Comparison of ENCODE assay signal across 23 mouse cellular contexts in the genomic region with DNA sequence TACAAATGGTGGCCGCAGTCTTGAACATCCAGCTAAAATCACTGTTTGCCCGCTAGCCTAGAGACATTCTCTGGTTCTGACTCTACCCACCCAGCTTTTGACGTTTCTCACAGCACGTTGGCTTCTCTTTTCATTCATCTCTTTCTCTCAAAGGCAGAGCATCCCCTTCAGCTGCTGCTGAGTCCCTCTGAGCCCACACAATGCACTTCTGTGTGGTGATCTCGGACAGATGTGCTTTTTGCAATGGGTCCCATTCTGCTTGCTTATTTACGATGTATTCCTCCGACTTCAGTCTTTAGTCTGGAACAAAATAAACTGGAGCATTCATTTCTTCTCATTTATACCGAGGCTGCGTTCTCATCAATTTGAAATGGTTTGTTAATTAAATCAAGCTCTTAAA.
"Had no signal": no experiment of that assay in that cellular context is flagged by ENCODE, and none has a peak within 500 bp of the region (broad histone marks: within the 10 kb centered on the region; RNA-seq: fewer than 3 reads in every experiment).

No protein-coding gene starts in this region.

- H3K27ac ChIP-seq: intestine, embryonic 15.5 days; kidney, embryonic 15.5 days; left cerebral cortex, adult 2 months; limb, embryonic 12.5 days; limb, embryonic 15.5 days; liver, embryonic 14.5 days; macrophage; midbrain, embryonic 10.5 days; stomach, embryonic 15.5 days had no signal

- H3K4me3 ChIP-seq: intestine, embryonic 15.5 days; kidney, embryonic 15.5 days; left cerebral cortex, adult 2 months; limb, embryonic 12.5 days; limb, embryonic 15.5 days; midbrain, embryonic 10.5 days; stomach, embryonic 15.5 days had no signal

- H3K27me3 ChIP-seq: intestine, embryonic 15.5 days; kidney, embryonic 15.5 days; limb, embryonic 12.5 days; limb, embryonic 15.5 days; stomach, embryonic 15.5 days had no signal

- H3K4me1 ChIP-seq: intestine, embryonic 15.5 days; kidney, embryonic 15.5 days; limb, embryonic 12.5 days; limb, embryonic 15.5 days; stomach, embryonic 15.5 days had no signal

- ATAC-seq: intestine, embryonic 15.5 days; liver, postnatal 0 days; lung, postnatal 0 days had no signal

- H3K36me3 ChIP-seq: intestine, embryonic 15.5 days; kidney, embryonic 15.5 days; limb, embryonic 12.5 days; limb, embryonic 15.5 days; midbrain, embryonic 10.5 days; stomach, embryonic 15.5 days had no signal

- DNase-seq: kidney, adult 11 months; kidney, adult 8-10 months; kidney, postnatal 10 days; kidney, postnatal 36 days; layer of hippocampus, postnatal 36 days; left cerebral cortex, postnatal 4 days; liver, postnatal 0 days; lung, embryonic 14.5 days; midbrain, embryonic 14.5 days; right cerebral cortex, postnatal 14 days; spleen, adult 18-20 months; thymus, postnatal 25 days had no signal

- H3K9ac ChIP-seq: intestine, embryonic 15.5 days; kidney, embryonic 15.5 days; limb, embryonic 12.5 days; limb, embryonic 15.5 days; liver, embryonic 14.5 days; liver, postnatal 0 days; lung, embryonic 14.5 days; stomach, embryonic 15.5 days had no signal

- H3K4me2 ChIP-seq: intestine, embryonic 15.5 days; kidney, embryonic 15.5 days; limb, embryonic 12.5 days; limb, embryonic 15.5 days; liver, embryonic 11.5 days; lung, embryonic 14.5 days; stomach, embryonic 15.5 days had no signal

- H3K9me3 ChIP-seq: intestine, embryonic 15.5 days; kidney, embryonic 15.5 days; limb, embryonic 12.5 days; limb, embryonic 15.5 days; midbrain, embryonic 10.5 days; stomach, embryonic 15.5 days had no signal
